Mouse (Mus musculus): ENCODE measurements around the gene Zbed4.
"Not testable (repeated sequence)": the region's sequence is repeated elsewhere in the genome, so short reads cannot be mapped to it uniquely, and the experiment has no call there.

The Zbed4 gene

GRCm38 (mm10) chr15:88736166-88736565 is 15.3 kb upstream of the Zbed4 start:
- ATAC-seq (ENCODE audit: low TSS enrichment) = no peak

GRCm38 (mm10) chr15:88738466-88738865 is 13.0 kb upstream of the Zbed4 start:
- ATAC-seq (ENCODE audit: low TSS enrichment) = no peak

- no peak for ATAC-seq (ENCODE audit: low TSS enrichment)
Observed at GRCm38 (mm10) chr15:88741366-88741765, 10.1 kb upstream of the Zbed4 start.

- ATAC-seq (ENCODE audit: low TSS enrichment) = not testable (repeated sequence)
Observed at GRCm38 (mm10) chr15:88743371-88743770, 8.1 kb upstream of the Zbed4 start.

GRCm38 (mm10) chr15:88745347-88745746 is 6.1 kb upstream of the Zbed4 start:
- ATAC-seq (ENCODE audit: low TSS enrichment) = no peak

- no peak for ATAC-seq (ENCODE audit: low TSS enrichment)
Observed at GRCm38 (mm10) chr15:88745926-88746325, 5.5 kb upstream of the Zbed4 start.

GRCm38 (mm10) chr15:88749617-88750016 is 1.8 kb upstream of the Zbed4 start:
- not testable (repeated sequence) for ATAC-seq (ENCODE audit: low TSS enrichment)

- ATAC-seq (ENCODE audit: low TSS enrichment) = no peak
Observed at GRCm38 (mm10) chr15:88750032-88750431, 1.4 kb upstream of the Zbed4 start.

- ATAC-seq (ENCODE audit: low TSS enrichment) = peak; percentile 99
Observed at GRCm38 (mm10) chr15:88750677-88751563, 540 bp upstream of the Zbed4 start.

- ATAC-seq (ENCODE audit: low TSS enrichment) = no peak
Observed at GRCm38 (mm10) chr15:88752403-88752733, 908 bp downstream of the Zbed4 start.

GRCm38 (mm10) chr15:88754896-88755295 is 3.4 kb downstream of the Zbed4 start:
- ATAC-seq (ENCODE audit: low TSS enrichment) = no peak

- no peak for ATAC-seq (ENCODE audit: low TSS enrichment)
Observed at GRCm38 (mm10) chr15:88755761-88756160, 4.3 kb downstream of the Zbed4 start.

- no peak for ATAC-seq (ENCODE audit: low TSS enrichment)
Observed at GRCm38 (mm10) chr15:88758061-88758460, 6.6 kb downstream of the Zbed4 start.

GRCm38 (mm10) chr15:88761551-88761950 is 10.1 kb downstream of the Zbed4 start:
- no peak for ATAC-seq (ENCODE audit: low TSS enrichment)

GRCm38 (mm10) chr15:88766139-88766538 is 14.7 kb downstream of the Zbed4 start:
- ATAC-seq (ENCODE audit: low TSS enrichment) = not testable (repeated sequence)

GRCm38 (mm10) chr15:88768537-88768936 is 17.1 kb downstream of the Zbed4 start:
- ATAC-seq (ENCODE audit: low TSS enrichment) = no peak

GRCm38 (mm10) chr15:88774630-88775029 is 23.2 kb downstream of the Zbed4 start:
- not testable (repeated sequence) for ATAC-seq (ENCODE audit: low TSS enrichment)

- ATAC-seq (ENCODE audit: low TSS enrichment) = no peak
Observed at GRCm38 (mm10) chr15:88792140-88792850, 40.8 kb downstream of the Zbed4 start.

GRCm38 (mm10) chr15:88794729-88795128 is 43.3 kb downstream of the Zbed4 start:
- not testable (repeated sequence) for ATAC-seq (ENCODE audit: low TSS enrichment)

- ATAC-seq (ENCODE audit: low TSS enrichment) = no peak
Observed at GRCm38 (mm10) chr15:88799950-88800371, 48.5 kb downstream of the Zbed4 start.

GRCm38 (mm10) chr15:88800921-88801354 is 49.5 kb downstream of the Zbed4 start:
- no peak for ATAC-seq (ENCODE audit: low TSS enrichment)

GRCm38 (mm10) chr15:88801903-88802302 is 50.4 kb downstream of the Zbed4 start:
- ATAC-seq (ENCODE audit: low TSS enrichment) = no peak

- ATAC-seq (ENCODE audit: low TSS enrichment) = no peak
Observed at GRCm38 (mm10) chr15:88802348-88802747, 50.9 kb downstream of the Zbed4 start.

All from frontal cortex, adult (tissue).